Mouse (Mus musculus): ENCODE results near the gene Ano6.

Ano6 gene

DNA sequence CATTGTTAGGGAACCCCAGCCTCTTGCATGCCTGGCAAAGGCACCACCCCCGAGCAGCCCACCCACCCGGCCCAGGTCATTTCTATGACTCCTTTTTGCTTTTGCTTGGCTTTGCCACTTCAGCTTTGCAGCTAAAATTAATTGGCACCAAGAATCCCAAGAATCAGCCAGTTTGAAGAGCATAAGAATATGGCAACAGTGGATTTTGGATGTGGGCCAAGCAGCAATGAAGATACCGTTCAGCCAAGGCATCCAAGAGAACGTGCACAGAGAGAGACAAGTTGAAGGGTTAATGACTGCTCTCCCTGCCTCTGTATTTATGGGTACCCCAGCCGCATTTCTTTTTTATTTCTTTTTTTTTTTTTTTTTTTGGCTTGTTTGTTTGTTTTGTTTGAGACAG lies 5.4 kb downstream of the Ano6 start:
- DNase-seq (ENCODE audit: low read depth, low spot score) = no peak

DNA sequence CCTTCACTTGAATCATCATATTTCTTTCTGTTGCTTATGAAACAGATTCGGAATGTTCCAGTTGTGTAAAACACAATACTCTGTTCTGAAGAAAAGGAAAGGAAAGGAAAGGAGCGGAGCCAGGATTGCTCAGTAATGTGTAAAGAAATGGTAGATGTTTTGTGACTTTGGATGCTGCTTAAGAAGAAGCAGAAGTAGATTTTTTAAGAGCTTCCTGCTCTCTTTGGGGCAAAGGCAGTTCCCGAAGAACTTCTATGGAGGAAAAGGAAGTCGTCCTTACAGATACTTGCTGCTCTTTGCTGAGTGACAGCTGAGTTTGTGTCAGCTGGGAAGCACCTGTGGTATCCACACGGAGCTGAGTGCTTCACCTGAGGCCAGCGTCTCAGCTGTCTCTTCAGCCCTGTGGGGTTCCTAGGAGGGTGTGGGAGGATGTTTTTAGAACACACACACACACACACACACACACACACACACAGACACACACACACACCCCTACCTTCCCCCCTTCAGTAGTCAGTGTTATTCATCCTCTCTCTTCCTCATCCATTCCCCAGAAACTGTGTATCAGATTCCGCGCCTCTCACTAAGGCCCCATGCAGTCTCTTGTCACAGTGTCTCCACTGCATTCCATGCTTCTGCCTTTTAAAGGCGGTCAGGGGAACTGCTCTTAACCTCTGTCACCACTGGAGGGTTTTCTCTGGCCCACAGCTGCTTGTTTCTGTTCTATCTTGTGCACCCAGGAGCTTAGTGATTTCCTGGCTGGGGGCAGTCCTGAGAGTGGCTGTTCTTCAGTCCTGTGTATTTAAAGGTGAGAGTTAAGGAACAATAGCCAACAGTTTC lies 6.7 kb downstream of the Ano6 start:
- DNase-seq (ENCODE audit: low read depth, low spot score) = peak; percentile 74

DNA sequence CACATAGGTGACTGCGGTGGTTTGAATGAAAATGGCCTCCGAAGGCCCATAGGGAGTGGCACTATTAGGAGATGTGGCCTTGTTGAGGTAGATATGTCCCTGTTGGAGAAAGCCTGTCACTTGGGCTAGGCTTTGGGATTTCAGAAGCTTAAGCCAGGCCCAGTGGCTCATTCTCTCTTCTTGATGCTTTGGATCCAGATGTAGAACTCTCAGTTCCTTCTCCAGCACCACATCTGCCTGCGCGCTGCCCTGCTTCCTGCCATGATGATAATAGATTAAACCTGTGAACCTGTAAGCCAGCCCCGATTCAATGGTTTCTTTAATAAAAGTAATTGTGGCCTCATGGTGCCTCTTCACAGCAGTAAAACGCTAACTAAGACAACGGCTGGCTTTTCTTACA lies 7.6 kb downstream of the Ano6 start:
- peak; percentile 41 for DNase-seq (ENCODE audit: low read depth, low spot score)

- no peak for DNase-seq (ENCODE audit: low read depth, low spot score)
These were observed 9.0 kb downstream of the Ano6 start for GRCm38 (mm10) chr15:95799632-95800031.

- DNase-seq (ENCODE audit: low read depth, low spot score) = no peak
These were observed 9.4 kb downstream of the Ano6 start for GRCm38 (mm10) chr15:95800051-95800450.

- DNase-seq (ENCODE audit: low read depth, low spot score) = no peak
These were observed 10.8 kb downstream of the Ano6 start for GRCm38 (mm10) chr15:95801261-95801979.

GRCm38 (mm10) chr15:95802140-95802539 lies 11.5 kb downstream of the Ano6 start:
- no peak for DNase-seq (ENCODE audit: low read depth, low spot score)

- DNase-seq (ENCODE audit: low read depth, low spot score) = no peak
These were observed 12.1 kb downstream of the Ano6 start for GRCm38 (mm10) chr15:95802762-95803161.

DNA sequence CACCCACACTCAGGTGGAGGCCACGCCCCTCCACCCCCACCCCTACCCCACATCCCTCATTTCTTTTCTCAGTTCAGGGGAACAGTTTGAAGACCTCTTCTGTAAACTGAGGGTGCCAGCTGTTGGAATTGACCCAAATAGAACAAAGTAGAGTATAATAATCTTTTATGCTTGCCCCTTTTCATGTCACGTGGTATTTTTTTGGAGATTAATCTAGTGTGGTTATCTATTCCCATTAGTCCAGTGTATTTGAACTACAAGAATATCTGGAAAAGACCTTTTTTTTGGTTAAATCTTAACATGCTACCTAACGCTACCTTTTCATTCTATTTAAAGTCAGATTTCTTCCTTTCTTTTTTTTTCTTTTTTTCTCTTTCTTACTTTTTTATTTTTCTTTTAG lies 12.8 kb downstream of the Ano6 start:
- no peak for DNase-seq (ENCODE audit: low read depth, low spot score)

GRCm38 (mm10) chr15:95804255-95804654 lies 13.6 kb downstream of the Ano6 start:
- DNase-seq (ENCODE audit: low read depth, low spot score) = no peak

DNA sequence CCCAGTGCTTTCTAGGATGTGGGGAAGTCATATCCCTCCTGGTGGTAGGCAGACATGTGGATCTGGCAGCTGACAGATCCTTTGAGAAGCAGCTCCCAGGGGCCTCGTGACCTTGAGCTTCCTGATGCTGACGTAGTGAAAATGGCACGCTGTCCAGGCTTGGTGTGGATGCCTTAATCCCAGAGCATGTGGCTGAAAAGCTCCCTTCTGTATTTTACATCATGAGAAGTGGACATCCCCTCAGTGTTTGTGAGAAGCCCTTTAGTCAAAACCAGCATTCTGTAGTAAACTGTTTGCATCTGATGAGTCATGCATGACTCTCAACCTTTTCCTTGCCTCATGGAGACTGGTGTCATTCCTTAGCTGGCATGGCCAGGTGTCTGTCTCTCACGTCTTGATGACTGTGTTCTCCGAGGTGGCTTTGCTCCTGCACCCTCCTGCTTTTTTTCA lies 14.4 kb downstream of the Ano6 start:
- no peak for DNase-seq (ENCODE audit: low read depth, low spot score)

- DNase-seq (ENCODE audit: low read depth, low spot score) = no peak
These were observed 17.3 kb downstream of the Ano6 start for GRCm38 (mm10) chr15:95807908-95808307.

- no peak for DNase-seq (ENCODE audit: low read depth, low spot score)
These were observed 19.7 kb downstream of the Ano6 start for GRCm38 (mm10) chr15:95810357-95810761.

GRCm38 (mm10) chr15:95812821-95813571 lies 22.4 kb downstream of the Ano6 start:
- peak; percentile 68 for DNase-seq (ENCODE audit: low read depth, low spot score)

GRCm38 (mm10) chr15:95817501-95817900 lies 26.9 kb downstream of the Ano6 start:
- no peak for DNase-seq (ENCODE audit: low read depth, low spot score)

DNA sequence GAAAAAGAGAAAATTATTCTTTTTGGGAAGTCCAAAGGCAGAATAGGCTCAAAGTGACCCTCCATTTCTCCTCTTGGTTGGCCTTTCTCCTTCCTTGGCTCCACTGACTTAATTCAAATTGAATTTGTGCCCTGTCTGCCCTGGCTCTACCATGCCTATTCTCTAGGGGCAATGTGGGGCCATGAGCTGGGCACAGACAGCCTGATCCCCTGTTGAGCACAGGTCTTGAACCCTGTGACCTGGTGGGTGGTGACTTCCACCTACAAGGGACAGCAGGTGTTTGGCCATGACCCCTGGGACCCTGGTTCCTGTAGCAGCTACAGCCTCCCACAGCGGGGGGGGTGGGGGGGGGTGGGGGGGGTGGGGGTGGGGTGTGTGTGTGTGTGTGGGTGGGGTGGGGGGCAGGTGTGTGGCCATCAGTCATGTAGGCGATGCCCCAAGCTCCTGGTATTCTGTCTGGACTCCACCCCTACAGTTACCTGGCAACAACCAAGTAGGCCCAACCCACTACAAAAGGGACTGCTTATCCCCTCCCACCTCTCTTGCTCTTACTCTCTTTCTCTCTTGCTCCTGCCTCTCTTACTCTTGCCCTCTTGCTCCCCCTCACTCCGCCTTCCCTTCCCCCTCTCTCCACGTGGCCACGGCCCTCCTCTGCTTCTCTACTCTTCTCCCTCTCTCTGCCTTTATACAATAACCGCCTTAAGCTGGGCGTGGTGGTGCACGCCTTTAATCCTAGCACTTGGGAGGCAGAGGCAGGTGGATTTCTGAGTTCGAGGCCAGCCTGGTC lies 28.8 kb downstream of the Ano6 start:
- DNase-seq (ENCODE audit: low read depth, low spot score) = peak; percentile 9

DNA sequence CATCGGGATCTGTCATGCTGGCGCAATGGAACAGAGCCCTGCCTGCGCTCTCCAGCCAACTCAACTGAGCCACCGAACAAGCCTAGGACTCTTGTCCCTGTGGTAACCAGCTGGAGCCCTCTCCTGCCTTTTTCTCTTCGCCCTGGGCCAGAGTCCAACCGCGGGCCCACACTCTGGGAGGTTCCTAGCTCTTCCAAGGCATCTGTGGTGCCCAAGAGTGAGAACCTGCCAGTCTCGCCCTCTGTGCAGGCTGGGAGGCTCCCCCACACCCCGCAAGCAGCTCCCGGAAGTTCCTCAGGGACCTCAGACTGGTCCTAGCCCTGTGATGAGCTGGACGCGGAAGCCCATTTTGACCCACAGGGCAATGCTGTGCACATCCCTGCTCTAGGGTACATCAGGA lies 29.5 kb downstream of the Ano6 start:
- no peak for DNase-seq (ENCODE audit: low read depth, low spot score)

DNA sequence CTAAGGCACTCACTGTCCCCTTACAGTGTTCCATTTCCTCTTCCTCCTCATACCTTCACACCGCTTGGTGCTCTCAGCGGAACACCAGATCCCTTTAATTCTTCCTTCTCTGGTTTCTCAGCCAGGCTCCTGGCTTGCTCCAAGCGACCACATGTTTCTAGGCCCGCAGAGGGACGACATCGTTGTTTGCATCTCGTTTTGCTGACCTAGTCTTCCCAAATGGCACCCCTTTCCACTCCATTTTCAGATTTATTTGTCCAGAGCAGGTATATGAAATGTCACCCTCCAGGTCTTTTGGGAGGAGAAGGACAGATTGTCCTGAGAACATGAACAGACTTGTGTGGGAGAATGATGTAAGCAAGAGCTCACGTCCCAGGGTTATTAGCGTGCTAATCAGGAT lies 30.0 kb downstream of the Ano6 start:
- no peak for DNase-seq (ENCODE audit: low read depth, low spot score)

DNA sequence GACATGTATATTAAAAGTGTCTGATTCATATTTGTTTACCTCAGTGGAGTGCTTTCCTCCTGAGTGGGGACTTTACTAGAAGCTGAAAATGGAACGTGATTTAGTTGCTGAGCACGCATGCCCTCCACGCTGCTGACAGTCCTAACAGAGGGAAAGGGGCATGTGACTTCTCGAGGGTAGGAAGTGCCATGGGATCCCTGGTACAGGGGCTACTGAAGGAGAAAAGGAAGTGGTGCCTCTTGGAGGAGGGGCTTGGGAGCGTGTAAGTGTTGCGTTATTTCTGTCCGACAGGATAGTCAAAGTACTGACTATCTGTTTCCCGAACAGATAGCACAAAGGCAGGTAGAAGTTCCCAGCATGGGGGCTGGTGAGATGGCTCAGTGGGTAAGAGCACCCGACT lies 31.5 kb downstream of the Ano6 start:
- no peak for DNase-seq (ENCODE audit: low read depth, low spot score)

DNA sequence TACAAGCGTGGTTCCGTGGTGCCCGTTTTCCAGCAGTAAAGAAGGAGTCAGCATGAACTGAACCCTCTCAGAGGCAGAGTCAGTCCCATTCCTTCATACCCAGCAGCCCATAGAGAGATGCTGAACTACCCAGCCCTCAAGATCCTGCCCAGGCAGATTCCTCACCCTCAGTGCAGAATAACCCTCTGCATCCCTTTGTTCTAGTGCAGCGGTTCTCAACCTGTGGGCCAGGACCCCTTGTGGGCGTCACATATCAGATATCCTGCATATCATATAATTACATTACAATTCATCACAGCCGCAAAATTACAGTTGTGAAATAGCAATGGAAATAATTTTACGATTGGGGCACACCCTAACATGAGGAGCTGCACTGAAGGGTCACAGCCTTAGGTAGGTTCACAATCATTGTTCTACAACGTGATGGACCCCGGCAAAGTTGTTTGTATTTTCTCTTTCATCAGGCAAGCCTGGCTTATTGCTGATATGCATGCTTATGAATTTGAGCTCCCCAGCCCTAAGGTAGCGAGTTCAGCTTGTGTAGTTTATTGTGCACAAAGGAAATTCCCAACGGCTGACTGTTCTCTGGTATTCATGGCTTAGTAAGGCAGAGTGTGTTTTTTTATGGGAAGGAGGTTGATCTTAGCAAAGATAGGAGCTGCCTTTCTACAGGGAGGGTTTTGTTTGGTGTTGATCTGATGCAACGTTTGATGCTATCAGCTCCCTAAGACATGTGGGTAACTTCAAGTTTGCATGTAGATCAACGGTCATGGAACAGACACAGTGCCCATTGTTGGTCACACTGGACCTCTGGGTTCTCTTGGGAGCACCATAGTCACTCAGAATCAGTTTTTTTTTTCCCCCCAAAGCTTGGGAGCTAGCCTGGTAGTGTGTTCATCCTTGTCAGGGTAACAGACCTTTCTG lies 33.0 kb downstream of the Ano6 start:
- DNase-seq (ENCODE audit: low read depth, low spot score) = no peak

Data from A20 (cell line).